Mouse (Mus musculus) brain, embryonic 18.5 days (tissue): ENCODE data around the gene Bcl2l1.

Experiments
- DNase-seq: peaks from one replicate; pipeline ENCODE4 v3.0.0-alpha.2; 2012; ENCODE audit warnings: low read depth, low spot score

The Bcl2l1 gene

GRCm38 (mm10) chr2:152772231-152772630 lies 59.3 kb downstream of the Bcl2l1 start:
- DNase-seq = no peak

GRCm38 (mm10) chr2:152771571-152771970 lies 60.0 kb downstream of the Bcl2l1 start:
- no peak for DNase-seq

- DNase-seq = no peak
Measured at GRCm38 (mm10) chr2:152769677-152770076, 61.9 kb downstream of the Bcl2l1 start.

GRCm38 (mm10) chr2:152767618-152768271 lies 63.8 kb downstream of the Bcl2l1 start:
- DNase-seq = no peak

- no peak for DNase-seq
Measured at GRCm38 (mm10) chr2:152766387-152767123, 65.0 kb downstream of the Bcl2l1 start.

- no peak for DNase-seq
Measured at GRCm38 (mm10) chr2:152765045-152765674, 66.4 kb downstream of the Bcl2l1 start.

GRCm38 (mm10) chr2:152764172-152765044 lies 67.1 kb downstream of the Bcl2l1 start:
- DNase-seq = no peak

- DNase-seq = no peak
Measured at GRCm38 (mm10) chr2:152763310-152763709, 68.2 kb downstream of the Bcl2l1 start.

- no peak for DNase-seq
Measured at GRCm38 (mm10) chr2:152758351-152758750, 73.2 kb downstream of the Bcl2l1 start.

- no peak for DNase-seq
Measured at GRCm38 (mm10) chr2:152757478-152757877, 74.0 kb downstream of the Bcl2l1 start.

- no peak for DNase-seq
Measured at GRCm38 (mm10) chr2:152756474-152757393, 74.8 kb downstream of the Bcl2l1 start.

- no peak for DNase-seq
Measured at GRCm38 (mm10) chr2:152753944-152754711, 77.4 kb downstream of the Bcl2l1 start, which contains the start of gene Cox4i2. Gene Cox4i2 (plus strand): TSS chr2:152754173.

GRCm38 (mm10) chr2:152742435-152742834 lies 89.1 kb downstream of the Bcl2l1 start:
- DNase-seq = no peak

GRCm38 (mm10) chr2:152741153-152742041 lies 90.1 kb downstream of the Bcl2l1 start:
- no peak for DNase-seq

GRCm38 (mm10) chr2:152740490-152740889 lies 91.0 kb downstream of the Bcl2l1 start:
- DNase-seq = no peak

GRCm38 (mm10) chr2:152739842-152740260 lies 91.7 kb downstream of the Bcl2l1 start:
- DNase-seq = no peak

GRCm38 (mm10) chr2:152739031-152739841 lies 92.3 kb downstream of the Bcl2l1 start:
- DNase-seq = no peak

- no peak for DNase-seq
Measured at GRCm38 (mm10) chr2:152738341-152738740, 93.2 kb downstream of the Bcl2l1 start.
